Mouse (Mus musculus): ENCODE measurements at regions not wholly inside any gene's neighbourhood (a gene's known extent, or its start where the extent isn't known, plus 50 kb on each side); places are given as distances from the start of the nearest gene placed in this dataset.

- Histone ChIP-seq H3ac (ENCODE audit: control insufficient read depth, insufficient read length, low read depth) (no peak overlapping the region), H3K27me3 (ENCODE audit: control insufficient read depth, insufficient read depth, insufficient read length) (no peaks in the 10 kb centered on the region), H3K79me3 (ENCODE audit: low read depth) (no peaks in the 10 kb centered on the region), H3K36me3 (ENCODE audit: control insufficient read depth, insufficient read depth) (no peaks in the 10 kb centered on the region), H3K79me2 (ENCODE audit: control insufficient read depth, insufficient read depth) (no peaks in the 10 kb centered on the region), H3K4me3 (ENCODE audit: insufficient read depth, poor library complexity, severe bottlenecking) (no peak overlapping the region)
- TF ChIP-seq MAX (IDR thresholded peaks at IDR 0.05), result no peak
Measured at GRCm38 (mm10) chr13:44329701-44330100, 399.6 kb upstream of the Jarid2 start.

- Histone ChIP-seq H3ac (ENCODE audit: control insufficient read depth, insufficient read length, low read depth) (no peak overlapping the region), H3K4me3 (ENCODE audit: insufficient read depth, poor library complexity, severe bottlenecking) (no peak overlapping the region), H3K36me3 (ENCODE audit: control insufficient read depth, insufficient read depth) (no peaks in the 10 kb centered on the region), H3K79me2 (ENCODE audit: control insufficient read depth, insufficient read depth) (no peaks in the 10 kb centered on the region), H3K27me3 (ENCODE audit: control insufficient read depth, insufficient read depth, insufficient read length) (no peaks in the 10 kb centered on the region), H3K79me3 (ENCODE audit: low read depth) (no peaks in the 10 kb centered on the region)
- TF ChIP-seq FOSL1 (IDR thresholded peaks at IDR 0.05; ENCODE audit: insufficient read depth, low read length, poor library complexity, severe bottlenecking), result no peak
- peak; percentile 13 for TF ChIP-seq USF1 (IDR thresholded peaks at IDR 0.05; ENCODE audit: low read depth)
Measured at GRCm38 (mm10) chr13:44332716-44333240, 396.5 kb upstream of the Jarid2 start.

GRCm38 (mm10) chr13:44339061-44339741 is 390.1 kb upstream of the Jarid2 start:
- Histone ChIP-seq H3K4me3 (ENCODE audit: insufficient read depth, poor library complexity, severe bottlenecking) (no peak overlapping the region), H3ac (ENCODE audit: control insufficient read depth, insufficient read length, low read depth) (no peak overlapping the region), H3K79me2 (ENCODE audit: control insufficient read depth, insufficient read depth) (no peaks in the 10 kb centered on the region), H3K79me3 (ENCODE audit: low read depth) (no peaks in the 10 kb centered on the region), H3K36me3 (ENCODE audit: control insufficient read depth, insufficient read depth) (no peaks in the 10 kb centered on the region), H3K27me3 (ENCODE audit: control insufficient read depth, insufficient read depth, insufficient read length) (no peaks in the 10 kb centered on the region)
- no peak for TF ChIP-seq MYOD1 (IDR thresholded peaks at IDR 0.05; ENCODE audit: control insufficient read depth, insufficient read length, low read depth)
- no peak for TF ChIP-seq FOSL1 (IDR thresholded peaks at IDR 0.05; ENCODE audit: insufficient read depth, low read length, poor library complexity, severe bottlenecking)
- no peak for TF ChIP-seq MYOG (IDR thresholded peaks at IDR 0.05; ENCODE audit: control insufficient read depth, extremely low read depth, insufficient read length)
- no peak for TF ChIP-seq USF1 (IDR thresholded peaks at IDR 0.05; ENCODE audit: low read depth)
- TF ChIP-seq MAX (IDR thresholded peaks at IDR 0.05), result no peak
- no peak for TF ChIP-seq CEBPB (IDR thresholded peaks at IDR 0.05; ENCODE audit: low read depth)
- no peak for TF ChIP-seq CTCF (IDR thresholded peaks at IDR 0.05; ENCODE audit: control insufficient read depth, insufficient read depth, insufficient read length)

GRCm38 (mm10) chr13:44345094-44345493 is 384.2 kb upstream of the Jarid2 start:
- Histone ChIP-seq H3ac (ENCODE audit: control insufficient read depth, insufficient read length, low read depth) (no peak overlapping the region), H3K27me3 (ENCODE audit: control insufficient read depth, insufficient read depth, insufficient read length) (no peaks in the 10 kb centered on the region), H3K4me3 (ENCODE audit: insufficient read depth, poor library complexity, severe bottlenecking) (no peak overlapping the region), H3K79me2 (ENCODE audit: control insufficient read depth, insufficient read depth) (no peaks in the 10 kb centered on the region), H3K79me3 (ENCODE audit: low read depth) (no peaks in the 10 kb centered on the region), H3K36me3 (ENCODE audit: control insufficient read depth, insufficient read depth) (no peaks in the 10 kb centered on the region)
- no peak for TF ChIP-seq CTCF (IDR thresholded peaks at IDR 0.05; ENCODE audit: control insufficient read depth, insufficient read depth, insufficient read length)
- no peak for TF ChIP-seq MYOD1 (IDR thresholded peaks at IDR 0.05; ENCODE audit: control insufficient read depth, insufficient read length, low read depth)
- no peak for TF ChIP-seq FOSL1 (IDR thresholded peaks at IDR 0.05; ENCODE audit: insufficient read depth, low read length, poor library complexity, severe bottlenecking)
- TF ChIP-seq MAX (IDR thresholded peaks at IDR 0.05), result no peak
- TF ChIP-seq CEBPB (IDR thresholded peaks at IDR 0.05; ENCODE audit: low read depth), result no peak
- no peak for TF ChIP-seq USF1 (IDR thresholded peaks at IDR 0.05; ENCODE audit: low read depth)
- TF ChIP-seq MYOG (IDR thresholded peaks at IDR 0.05; ENCODE audit: control insufficient read depth, extremely low read depth, insufficient read length), result no peak

- Histone ChIP-seq H3K4me3 (ENCODE audit: insufficient read depth, poor library complexity, severe bottlenecking) (no peak overlapping the region), H3K79me3 (ENCODE audit: low read depth) (no peaks in the 10 kb centered on the region), H3K36me3 (ENCODE audit: control insufficient read depth, insufficient read depth) (no peaks in the 10 kb centered on the region), H3ac (ENCODE audit: control insufficient read depth, insufficient read length, low read depth) (no peak overlapping the region), H3K79me2 (ENCODE audit: control insufficient read depth, insufficient read depth) (no peaks in the 10 kb centered on the region), H3K27me3 (ENCODE audit: control insufficient read depth, insufficient read depth, insufficient read length) (no peaks in the 10 kb centered on the region)
- TF ChIP-seq CEBPB (IDR thresholded peaks at IDR 0.05; ENCODE audit: low read depth), result no peak
- no peak for TF ChIP-seq USF1 (IDR thresholded peaks at IDR 0.05; ENCODE audit: low read depth)
- no peak for TF ChIP-seq FOSL1 (IDR thresholded peaks at IDR 0.05; ENCODE audit: insufficient read depth, low read length, poor library complexity, severe bottlenecking)
- TF ChIP-seq MAX (IDR thresholded peaks at IDR 0.05), result no peak
- no peak for TF ChIP-seq MYOD1 (IDR thresholded peaks at IDR 0.05; ENCODE audit: control insufficient read depth, insufficient read length, low read depth)
- TF ChIP-seq MYOG (IDR thresholded peaks at IDR 0.05; ENCODE audit: control insufficient read depth, extremely low read depth, insufficient read length), result no peak
Measured at GRCm38 (mm10) chr13:44346636-44347035, 382.6 kb upstream of the Jarid2 start.

GRCm38 (mm10) chr13:44347662-44348061 is 381.6 kb upstream of the Jarid2 start:
- H3K36me3 ChIP-seq (ENCODE audit: control insufficient read depth, insufficient read depth), result no peaks in the 10 kb centered on the region
- no peak overlapping the region for H3ac ChIP-seq (ENCODE audit: control insufficient read depth, insufficient read length, low read depth)
- no peaks in the 10 kb centered on the region for H3K27me3 ChIP-seq (ENCODE audit: control insufficient read depth, insufficient read depth, insufficient read length)
- H3K79me2 ChIP-seq (ENCODE audit: control insufficient read depth, insufficient read depth), result no peaks in the 10 kb centered on the region
- no peaks in the 10 kb centered on the region for H3K79me3 ChIP-seq (ENCODE audit: low read depth)
- TF ChIP-seq CTCF (IDR thresholded peaks at IDR 0.05; ENCODE audit: control insufficient read depth, insufficient read depth, insufficient read length) (no peak), MYOG (IDR thresholded peaks at IDR 0.05; ENCODE audit: control insufficient read depth, extremely low read depth, insufficient read length) (no peak), FOSL1 (IDR thresholded peaks at IDR 0.05; ENCODE audit: insufficient read depth, low read length, poor library complexity, severe bottlenecking) (no peak)
- H3K4me3 ChIP-seq (ENCODE audit: insufficient read depth, poor library complexity, severe bottlenecking), result no peak overlapping the region

Data from C2C12 (cell line).